Mouse (Mus musculus) urinary bladder, postnatal 36 days (tissue): ENCODE data around the gene Zpbp2.

Experiments used
- DNase-seq, 2 experiments: peaks; one replicate each; pipeline ENCODE4 v3.0.0; 2022; ENCODE audit warnings: low spot score in 2 of 2, mixed read lengths in 1 of 2

Gene Zpbp2

DNA sequence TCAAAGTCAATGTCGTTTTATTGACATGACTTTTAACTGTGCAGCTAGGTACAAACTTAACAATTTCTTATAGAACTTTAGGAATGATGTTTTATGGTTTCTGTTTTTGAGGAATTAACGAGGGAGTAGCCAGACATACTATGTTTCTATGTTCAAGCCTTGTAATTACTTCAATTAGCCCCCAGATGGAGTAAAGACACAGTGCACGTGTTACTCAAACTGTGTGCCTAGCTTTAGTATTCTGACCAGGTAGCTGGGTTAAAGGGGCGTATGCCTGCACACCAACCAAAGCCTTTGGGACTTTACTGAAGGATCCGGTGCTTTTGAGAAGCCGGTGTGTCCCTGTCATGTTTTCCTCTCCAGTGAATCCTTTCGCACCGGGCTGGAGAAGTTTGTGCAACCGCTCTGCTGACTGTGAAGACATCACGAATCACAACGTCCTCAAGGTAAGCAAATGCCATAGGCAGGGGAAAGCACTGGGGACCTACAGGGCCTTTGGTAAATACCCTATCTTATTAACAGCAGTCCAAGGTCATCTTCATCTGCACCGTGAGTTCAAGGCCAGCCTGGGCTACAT is 4.3 kb downstream of the Zpbp2 start:
- no peak for DNase-seq

DNA sequence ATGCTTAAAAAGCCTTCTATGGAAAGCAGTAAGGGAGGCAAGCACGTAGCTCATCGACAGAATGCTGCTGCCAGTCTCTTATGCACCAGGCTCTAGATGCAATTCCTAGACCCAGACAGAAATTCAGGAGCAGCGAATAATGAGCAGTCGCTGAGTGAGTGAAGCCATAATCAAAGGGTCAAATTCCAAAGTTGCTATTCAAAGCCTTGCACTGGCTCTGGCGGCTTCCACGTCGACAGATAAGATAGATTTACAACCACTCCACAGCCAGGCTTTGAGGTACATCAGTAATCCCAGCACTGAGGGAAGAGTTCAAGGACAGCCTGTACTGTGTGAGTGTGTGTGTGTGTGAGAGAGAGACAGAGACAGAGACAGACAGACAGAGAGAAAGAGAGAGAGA is 10.0 kb downstream of the Zpbp2 start:
- no peak for DNase-seq

DNA sequence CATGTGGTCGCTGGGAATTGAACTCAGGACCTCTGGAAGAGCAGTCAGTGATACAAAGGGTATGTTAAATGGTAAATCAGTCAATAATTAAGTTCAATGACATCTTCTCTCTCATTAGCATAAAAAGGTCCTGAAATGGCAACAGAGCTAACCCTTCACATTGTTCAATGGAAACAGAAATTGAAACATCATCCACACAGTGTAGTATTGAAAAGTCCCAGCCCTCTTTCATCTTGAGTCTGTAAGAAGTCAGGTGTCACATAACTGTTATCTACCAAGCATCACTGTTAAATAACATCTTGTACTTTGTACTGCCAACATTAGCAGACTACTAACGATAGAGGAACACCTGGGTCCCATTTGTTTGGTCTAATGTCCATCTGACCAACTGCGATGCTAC is 12.1 kb downstream of the Zpbp2 start:
- DNase-seq, result no peak

DNA sequence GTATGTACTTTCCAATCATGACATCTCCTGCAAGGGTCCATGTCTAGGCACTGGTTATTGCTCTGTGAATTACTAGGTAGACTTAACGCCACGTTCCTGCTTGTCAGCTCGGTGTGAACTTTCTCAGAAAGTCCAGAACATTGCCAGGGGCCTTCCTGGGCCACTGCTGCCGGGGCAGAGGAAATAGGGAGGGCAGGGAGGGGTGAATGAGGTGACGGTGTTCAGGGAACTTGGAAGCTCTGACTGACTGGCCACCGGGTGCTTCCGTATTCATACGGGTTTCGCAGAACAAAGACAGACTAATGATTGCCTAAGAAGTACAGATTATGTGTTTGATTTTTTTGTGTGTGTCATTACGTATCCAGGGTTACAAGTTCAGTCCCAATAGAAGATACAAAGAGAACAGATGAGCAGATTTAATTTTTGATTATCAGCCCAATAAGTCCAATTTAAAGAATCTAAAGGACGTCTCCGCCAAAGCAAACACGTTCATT is 13.1 kb downstream of the Zpbp2 start:
- no peak for DNase-seq

DNA sequence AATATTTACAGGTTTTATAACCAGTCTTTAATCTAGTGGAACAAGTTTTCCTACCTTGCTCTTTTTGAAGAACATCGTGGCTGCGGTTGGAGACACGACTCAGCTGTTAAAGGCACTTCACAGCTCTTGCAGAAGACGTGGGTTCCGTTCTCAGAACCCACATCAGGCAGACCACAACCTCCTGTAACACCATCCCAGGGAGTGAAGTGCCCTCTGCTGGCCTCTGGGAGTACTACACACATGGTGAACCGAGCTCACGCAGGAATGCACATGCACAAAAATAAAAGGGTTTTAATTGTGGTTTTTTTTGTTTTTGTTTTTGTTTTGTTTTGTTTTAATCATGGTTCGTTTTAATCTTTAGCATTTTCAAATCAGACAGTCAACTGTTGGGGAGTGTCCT is 17.4 kb downstream of the Zpbp2 start:
- DNase-seq, result no peak

DNA sequence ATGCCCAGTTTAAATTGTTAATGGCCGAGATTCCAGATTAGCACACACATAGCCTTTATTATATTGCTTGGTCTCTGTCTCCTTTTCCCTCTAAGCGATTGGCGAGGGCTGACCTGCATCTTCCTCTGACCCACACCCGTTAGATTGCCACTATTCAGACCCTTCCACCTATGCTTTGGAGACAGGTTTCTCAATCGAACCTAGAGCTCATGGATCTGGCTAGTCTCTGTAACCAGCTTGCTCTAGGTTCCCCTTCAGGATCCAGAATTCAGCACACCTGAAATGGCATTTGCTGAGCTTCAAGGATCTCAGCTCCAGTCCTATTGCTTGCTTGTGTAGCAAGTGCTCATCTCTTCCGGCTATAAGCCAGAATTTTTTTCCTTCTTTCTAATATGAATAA is 18.6 kb downstream of the Zpbp2 start:
- DNase-seq, result no peak

DNA sequence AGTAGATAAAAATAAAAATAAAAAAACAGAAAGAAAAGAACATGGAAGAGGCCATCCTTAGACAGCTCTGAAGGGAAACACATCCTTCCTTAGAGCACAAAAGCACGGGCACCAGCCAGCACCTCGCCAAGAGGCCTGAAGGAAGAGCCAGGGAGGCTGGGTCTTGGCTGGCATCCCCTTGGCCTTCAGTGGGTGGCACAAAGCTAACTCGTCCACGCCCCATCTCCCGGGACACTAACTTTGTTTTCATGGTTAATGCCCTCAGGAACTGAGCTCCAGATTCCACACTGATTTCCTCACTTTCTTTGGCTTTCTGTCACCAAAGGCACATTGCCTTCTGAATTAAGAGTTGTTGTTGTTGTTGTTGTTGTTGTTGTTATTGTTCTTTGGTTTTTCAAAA is 26.9 kb downstream of the Zpbp2 start:
- peak in 1 of 2 experiments; percentile 65 for DNase-seq

DNA sequence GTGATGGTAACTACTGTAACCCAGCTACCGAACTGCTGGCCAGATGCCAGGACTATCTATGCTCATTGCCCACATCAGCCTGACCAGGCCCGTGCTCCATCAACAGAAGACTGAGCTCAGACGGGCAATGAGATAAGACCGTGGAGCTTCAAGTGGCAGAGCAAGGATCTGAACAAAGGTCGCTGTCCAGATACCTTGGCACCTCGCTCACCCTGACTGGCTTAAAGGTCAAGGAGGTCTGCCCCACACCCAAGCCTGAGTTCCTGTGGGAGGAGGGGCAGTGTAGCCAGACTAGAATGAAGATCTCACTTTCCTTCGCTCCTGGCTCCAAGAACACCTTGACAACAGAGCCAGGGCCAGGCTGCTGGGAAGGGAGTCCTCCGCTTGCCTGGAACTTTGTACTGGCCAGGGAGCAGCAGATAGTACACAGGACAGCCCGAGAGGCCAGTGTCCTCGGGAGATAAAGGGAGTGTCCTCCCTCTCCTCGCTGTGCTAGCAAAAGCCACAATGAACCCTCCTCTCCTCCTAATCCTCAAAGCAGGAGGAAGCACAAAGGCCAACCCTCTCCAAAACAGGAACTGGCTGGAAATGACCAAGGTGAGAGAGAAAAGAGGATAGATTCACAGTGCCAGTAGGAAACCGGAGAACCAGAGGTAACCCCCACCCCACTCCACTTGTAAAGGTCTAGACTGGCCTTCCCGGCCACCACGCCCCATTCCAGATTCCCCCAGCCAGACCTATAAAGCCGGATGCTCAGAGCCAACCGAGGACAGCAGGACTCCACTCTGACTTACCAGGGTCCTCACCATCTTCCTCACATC is 29.6 kb downstream of the Zpbp2 start:
- no peak for DNase-seq

DNA sequence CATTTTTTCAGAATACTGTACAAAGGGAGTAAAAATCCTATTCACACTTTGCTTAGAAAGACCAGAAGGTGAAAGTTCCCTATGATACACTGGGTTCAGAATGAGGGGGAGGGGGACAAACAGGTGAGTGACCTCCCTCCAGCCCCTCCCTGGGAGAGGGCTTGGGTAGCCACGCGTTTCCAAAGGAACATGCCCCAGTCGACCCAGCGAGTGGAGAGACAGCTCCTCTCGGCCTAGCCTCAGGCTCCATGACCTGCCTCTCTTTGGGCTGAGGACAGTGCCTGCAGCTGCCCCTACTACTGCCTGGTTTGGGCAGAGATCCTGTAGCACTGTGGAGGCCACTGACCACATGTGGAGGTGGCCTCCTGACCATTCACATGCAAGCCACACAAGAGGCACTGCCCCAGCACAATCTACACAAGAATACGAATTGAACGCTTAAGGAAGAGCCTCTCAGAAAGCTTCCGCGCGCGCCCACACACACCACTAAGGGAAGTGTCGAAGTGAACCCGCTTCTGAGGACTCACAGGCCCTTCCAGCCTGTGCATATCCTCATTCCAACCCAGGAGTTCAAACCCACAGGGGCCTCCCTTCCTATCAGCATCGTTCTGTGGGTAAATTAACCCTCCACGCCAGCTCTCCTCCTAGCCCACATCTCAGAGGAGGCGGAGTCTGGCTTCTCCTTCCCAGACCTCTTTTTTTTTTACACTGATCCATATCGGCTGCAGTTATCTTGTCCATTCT is 30.6 kb downstream of the Zpbp2 start:
- no peak for DNase-seq

DNA sequence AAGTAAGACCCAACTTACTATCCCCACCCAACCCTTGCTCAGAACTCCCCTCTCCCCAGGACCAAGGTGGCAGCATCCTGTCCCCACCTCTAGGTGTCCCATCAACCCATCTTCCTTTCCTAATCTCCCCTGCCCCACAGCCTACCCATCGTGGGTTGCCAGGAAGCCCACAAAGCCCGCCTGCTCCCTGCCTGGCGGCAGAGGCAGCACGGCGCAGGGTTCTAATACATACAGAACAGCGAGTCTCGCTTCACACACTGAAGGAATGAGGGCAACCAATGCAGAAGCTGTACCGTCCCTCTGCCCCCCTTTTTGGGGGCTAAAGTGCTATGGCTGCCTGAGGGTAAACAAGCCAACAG is 31.1 kb downstream of the Zpbp2 start:
- DNase-seq, result no peak

DNA sequence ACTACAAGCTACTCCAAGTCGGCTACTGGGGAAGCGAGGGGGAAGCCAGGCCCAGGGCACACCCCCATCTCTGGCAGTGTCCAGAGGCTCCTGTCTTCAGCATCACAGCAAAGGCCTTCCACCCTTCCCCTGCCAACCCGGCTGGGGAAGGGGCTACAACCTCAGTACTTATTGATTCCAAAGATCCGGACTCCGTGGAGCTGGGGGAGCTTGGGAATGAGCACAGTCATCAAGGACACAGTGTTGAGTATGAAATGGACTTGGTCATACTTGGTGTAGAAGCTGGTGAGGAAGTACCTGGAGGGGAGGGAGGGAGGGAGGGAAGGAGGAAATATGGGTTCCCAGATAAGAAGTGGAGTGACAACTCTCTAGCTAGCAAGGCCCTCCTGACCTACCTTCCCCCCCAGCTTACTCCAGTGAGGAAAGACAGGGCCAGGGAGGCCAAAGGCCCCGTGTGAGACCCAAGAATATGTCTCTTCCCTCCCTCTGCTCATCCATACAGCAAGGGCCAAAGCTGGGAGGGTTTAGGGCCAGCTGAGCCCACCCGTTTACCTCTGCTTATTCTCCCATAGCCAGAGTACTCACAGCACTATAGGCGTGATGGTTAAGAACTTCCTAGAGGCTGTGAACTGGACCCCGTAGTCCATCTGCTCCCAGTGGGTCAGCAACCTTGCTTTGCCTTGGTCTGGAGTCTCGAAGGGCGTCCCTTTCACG is 31.8 kb downstream of the Zpbp2 start:
- no peak for DNase-seq

DNA sequence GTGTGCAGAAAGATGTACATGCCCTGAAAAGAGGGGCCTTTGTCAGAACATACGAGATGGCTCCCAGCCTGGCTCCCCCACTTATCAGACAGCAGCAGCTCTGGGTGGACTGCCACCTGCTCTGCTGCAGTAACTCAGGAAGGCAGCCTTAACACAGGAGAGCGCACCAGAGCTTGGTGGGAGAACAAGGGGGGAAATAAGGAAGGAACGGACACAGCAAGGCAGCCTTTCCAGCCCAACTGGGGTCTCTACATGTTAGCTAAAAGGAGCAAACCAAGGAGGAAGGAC is 32.3 kb downstream of the Zpbp2 start:
- no peak for DNase-seq

DNA sequence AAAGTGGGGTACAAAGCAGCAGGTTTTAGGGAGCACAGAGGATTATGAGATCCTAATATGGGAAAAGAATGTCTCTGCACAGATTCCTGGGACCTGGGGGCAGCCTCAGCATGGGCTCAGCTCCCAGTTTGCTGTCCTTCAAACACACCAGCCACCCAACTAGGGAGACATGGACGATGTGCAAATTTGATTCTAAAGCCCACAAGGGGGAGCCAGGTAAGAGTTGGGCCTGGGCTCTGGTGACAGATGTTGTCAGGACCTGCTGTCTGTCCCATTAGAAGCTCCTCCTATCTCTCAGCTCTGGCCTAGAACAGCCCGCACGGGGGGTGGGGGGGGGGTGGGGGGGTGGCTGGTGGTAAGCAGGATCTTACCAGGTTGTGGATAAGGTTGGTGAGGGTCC is 32.7 kb downstream of the Zpbp2 start:
- no peak for DNase-seq

DNA sequence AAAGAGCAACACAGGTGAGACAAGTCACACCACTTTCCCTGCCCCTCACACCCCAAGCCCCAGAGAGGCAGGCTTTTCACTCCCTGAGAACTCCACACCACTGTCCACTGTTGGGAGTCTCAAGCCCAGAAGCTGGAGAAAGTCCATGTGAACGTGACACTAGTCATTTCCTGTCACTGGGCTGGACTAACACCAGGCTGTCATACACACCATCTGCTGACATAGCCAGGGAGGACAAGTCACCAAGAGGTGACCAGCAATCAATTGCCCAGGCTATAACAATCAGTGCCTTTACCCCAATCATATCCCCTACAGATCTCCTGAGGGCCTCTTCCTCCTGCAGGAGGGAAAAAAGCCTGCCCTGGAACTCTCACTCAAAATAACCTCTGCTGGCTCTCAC is 33.2 kb downstream of the Zpbp2 start:
- DNase-seq, result no peak

DNA sequence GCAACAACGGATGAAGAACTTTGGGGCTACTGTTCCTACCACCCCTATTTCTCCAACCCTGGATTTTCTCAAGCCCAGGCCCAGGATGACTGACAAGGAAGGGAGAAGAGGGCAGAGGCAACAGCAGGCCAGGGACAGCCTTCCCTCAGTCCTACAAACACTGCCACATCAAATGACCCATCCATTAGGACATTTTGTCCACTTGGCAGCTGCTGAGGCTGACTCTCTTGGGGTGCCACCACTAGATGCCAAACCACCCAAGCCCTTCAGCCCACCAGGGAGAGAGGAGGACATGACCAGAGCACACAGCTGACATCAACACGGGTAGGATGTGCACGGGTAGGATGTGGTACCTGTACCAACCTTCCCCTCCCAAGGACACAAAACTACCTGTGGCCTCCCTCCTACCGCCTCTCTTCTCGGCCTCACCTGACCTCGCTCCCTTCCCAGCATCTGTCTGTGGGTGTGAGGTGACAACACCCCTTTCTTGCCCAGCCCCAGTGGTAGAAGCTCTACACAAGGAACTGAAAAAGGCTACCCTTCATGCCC is 33.8 kb downstream of the Zpbp2 start:
- peak in 1 of 2 experiments; percentile 41 for DNase-seq

DNA sequence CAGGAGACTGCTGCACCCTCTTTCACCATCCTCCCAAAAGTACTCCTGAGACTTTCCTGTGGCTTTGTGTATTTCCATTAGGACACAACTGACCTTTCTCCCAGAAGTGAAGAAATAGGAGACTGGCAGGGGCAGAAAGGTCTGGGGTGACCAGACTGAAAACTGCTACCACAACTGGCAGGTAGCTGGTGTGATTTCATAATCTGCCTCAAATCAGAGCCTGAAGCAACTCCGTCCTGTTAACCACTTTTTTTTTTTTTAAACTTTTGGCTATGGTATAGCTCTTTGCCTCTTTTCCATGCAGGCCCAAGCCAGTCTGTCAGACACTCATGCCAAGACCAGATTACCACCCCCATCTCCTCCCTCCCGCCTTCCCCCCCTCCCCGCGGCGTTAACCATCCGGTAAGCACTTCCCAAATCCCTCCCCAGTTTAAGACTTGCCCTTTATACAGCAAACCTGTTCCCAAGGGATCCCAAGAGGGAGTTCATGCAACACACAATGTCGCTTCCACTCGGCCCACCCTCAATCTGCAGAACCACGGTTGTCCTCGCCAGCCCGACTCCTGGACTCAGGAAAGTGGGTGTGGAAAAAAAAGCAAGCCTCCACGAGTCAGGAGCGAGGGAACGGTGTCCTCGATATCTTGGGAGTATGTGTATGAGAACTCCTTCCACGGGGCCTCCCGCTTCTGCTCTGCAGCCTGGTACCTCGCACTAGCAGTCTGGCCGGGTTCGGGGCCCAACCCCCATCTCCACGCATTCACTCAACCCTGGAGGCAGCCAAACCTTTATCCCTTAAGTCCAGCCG is 35.4 kb downstream of the Zpbp2 start:
- peak in 1 of 2 experiments; percentile 38 for DNase-seq

DNA sequence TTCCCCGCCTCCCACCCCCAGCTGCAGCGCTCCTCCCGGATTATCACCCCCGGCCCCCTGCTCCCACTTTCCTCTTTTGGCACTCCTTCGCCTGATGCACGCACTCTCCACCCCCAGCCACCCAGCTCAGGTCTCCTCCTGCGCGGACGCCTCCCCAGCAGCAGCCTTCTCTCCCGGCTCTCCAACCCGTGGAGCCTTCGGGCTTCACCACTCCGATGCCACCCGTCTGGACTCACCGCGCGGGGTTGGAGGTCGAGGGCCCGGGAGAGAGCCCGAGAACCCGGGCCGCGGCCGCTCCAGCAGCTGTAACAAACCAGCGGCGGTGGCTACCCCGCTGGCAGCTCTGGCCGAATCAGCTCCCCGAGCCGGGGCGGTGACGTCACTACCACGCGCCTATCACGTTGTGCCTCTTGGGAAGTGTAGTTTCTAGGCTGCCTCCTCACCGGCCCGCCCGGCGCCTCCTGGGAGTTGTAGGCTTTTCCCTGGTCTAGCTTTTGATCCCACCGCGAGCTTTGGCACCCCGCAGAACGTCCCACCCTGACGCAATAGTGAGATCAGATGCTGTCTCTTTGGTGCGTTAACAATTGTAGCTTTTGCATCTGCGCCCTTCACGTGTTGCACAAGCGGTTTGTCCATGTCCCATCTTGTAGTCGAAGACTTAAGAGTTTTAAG is 36.1 kb downstream of the Zpbp2 start, which contains the start of gene Ormdl3:
Ormdl3 (minus strand) TSS at position 477 of the 672 bp plus-strand sequence.
- DNase-seq, result peak; percentile 95 to 99

DNA sequence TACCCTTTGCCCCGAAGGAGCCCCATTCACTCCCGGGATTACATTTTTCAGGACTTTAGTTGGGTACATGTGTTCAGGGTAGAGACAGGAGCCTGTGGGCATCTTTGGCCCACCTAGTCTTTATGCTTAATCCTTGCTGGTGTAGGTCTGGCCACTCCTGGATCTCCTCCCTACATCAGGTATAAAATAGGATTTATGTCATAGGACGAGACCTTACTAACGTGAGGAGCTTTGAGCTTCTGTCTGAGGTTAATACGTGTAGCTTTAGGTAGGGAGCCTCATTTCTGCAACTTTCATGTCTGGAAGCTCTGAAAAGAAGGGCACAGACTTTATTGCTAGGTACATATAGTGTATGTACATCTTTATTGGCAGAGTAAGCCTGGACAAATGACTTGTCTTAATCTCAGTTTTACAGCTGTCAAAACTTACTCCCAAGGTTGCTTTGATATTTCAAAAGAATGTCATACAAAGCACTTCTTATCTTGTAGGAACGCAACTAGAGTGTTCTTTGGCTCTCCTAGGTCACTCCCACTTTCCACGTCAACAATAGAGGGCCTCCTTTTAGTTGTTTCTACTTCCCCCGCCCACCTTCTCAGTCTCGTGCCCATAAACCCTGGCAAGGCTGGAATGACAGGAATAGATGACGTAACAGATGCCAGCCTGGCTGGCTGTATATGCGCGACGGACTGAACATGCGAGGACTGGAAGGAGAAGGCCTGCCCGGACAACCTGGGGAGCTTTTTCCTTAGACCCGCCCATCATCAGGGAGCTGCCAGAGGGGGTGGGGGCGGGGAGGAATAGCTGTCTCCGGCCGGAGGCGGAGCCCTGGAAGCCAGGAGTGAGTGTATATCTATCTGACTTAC is 37.0 kb downstream of the Zpbp2 start:
- DNase-seq, result peak; percentile 79 to 88

DNA sequence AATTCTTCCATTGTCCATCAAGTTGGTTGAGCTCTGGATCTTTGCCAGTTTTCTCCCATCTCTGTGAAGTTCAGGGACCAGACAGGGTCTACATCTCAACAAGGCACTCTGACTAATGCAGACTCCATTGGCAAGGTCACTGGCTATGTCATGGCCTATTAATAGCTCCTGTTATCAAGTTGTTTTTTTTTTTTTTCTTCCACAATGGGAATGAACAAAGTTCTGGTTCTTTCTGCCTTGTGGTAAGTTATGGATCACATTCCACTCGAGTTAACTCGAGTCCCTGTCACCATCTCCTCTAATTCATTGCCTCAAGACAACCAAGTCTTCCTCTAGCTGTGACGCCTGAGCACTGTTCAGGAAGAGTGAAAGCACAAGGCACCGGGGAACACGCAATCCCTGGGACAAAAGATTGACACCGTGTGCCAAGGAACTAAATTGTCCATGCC is 38.0 kb downstream of the Zpbp2 start:
- DNase-seq, result no peak
